In genomic region chr2:156179046-156179795, GRCm38 (mm10) we compare ENCODE assay signal across 8 mouse cellular contexts. TPM values are rescaled to one million over a fixed set of nuclear protein-coding genes. Genes with fewer than 3 reads are reported as not detected.
DNase-seq lines count a peak whose midpoint lies in the region; ATAC-seq lines count a peak whose summit lies in the region.

No protein-coding gene starts in this region.

- H3K4me3 ChIP-seq in hindbrain, embryonic 10.5 days, result peak overlapping the region; percentile 89

- 2% methylated on average over 47 of the region's 47 CpGs for WGBS in hindbrain, embryonic 10.5 days

- H3K36me3 ChIP-seq in hindbrain, embryonic 10.5 days, result peaks cover 51% of the 10 kb centered on the region

- H3K4me1 ChIP-seq in hindbrain, embryonic 10.5 days (replicated peaks), result peaks cover 40% of the 10 kb centered on the region

- H3K9me3 ChIP-seq in hindbrain, embryonic 10.5 days, result no peaks in the 10 kb centered on the region

- ATAC-seq in frontal cortex, adult (ENCODE audit: low TSS enrichment), result peak; percentile 33; the same call in 1 of the 2 replicates

- peak; percentile 33 for DNase-seq in MEL-GATA-1-ER (ENCODE audit: extremely low read depth, low read depth)
- DNase-seq in cerebellum, adult 8-10 months, result peak; percentile 67
- peak; percentile 80 for DNase-seq in hindbrain, embryonic 10.5 days (ENCODE audit: low spot score)
- DNase-seq in layer of hippocampus, postnatal 36 days, result peak; percentile 66 to 73
- peak; percentile 86 for DNase-seq in lung, postnatal 36 days
- peak; percentile 84 for DNase-seq in retina, embryonic 14.5 days (ENCODE audit: low spot score)
- peak; percentile 90 for DNase-seq in thymus, postnatal 4 days

- H3K27me3 ChIP-seq in hindbrain, embryonic 10.5 days (ENCODE audit: insufficient read depth, poor library complexity, severe bottlenecking), result no peaks in the 10 kb centered on the region

- peak overlapping the region; percentile 100 for H3K27ac ChIP-seq in hindbrain, embryonic 10.5 days

RNA-seq across cellular contexts. Expression of gene Rbm39, which starts 0.8 kb away (rescaled TPM):
- polyA plus RNA-seq in hindbrain, embryonic 10.5 days (2016; fragmentation: Nextera tagmentation; extraction: Ambion mirVana), result 485 and 564 TPM in 2 replicates
- total RNA-seq in layer of hippocampus, postnatal 36 days (2021), result 100 to 1,000 TPM; 318 to 371 TPM

RNA-seq across cellular contexts. Expression of gene Phf20, which starts 17.0 kb away (rescaled TPM):
- 68.3 and 73.4 TPM in 2 replicates for polyA plus RNA-seq in hindbrain, embryonic 10.5 days (2016; fragmentation: Nextera tagmentation; extraction: Ambion mirVana)
- 100 to 1,000 TPM in 1 of 2 experiments, 10 to 100 TPM in 1; 94.5 to 101 TPM for total RNA-seq in layer of hippocampus, postnatal 36 days (2021)

RNA-seq across cellular contexts. Expression of gene Nfs1, which starts 35.2 kb away (rescaled TPM):
- 41.6 and 43.5 TPM in 2 replicates for polyA plus RNA-seq in hindbrain, embryonic 10.5 days (2016; fragmentation: Nextera tagmentation; extraction: Ambion mirVana)
- total RNA-seq in layer of hippocampus, postnatal 36 days (2021), result 10 to 100 TPM; 41.5 to 45.7 TPM

RNA-seq across cellular contexts. Expression of gene Romo1, which starts 35.4 kb away (rescaled TPM):
- polyA plus RNA-seq in hindbrain, embryonic 10.5 days (2016; fragmentation: Nextera tagmentation; extraction: Ambion mirVana), result 438 and 481 TPM in 2 replicates
- 100 to 1,000 TPM; 159 to 179 TPM for total RNA-seq in layer of hippocampus, postnatal 36 days (2021)

RNA-seq across cellular contexts. Expression of gene Gm28036, which starts 52.3 kb away (rescaled TPM):
- polyA plus RNA-seq in hindbrain, embryonic 10.5 days (2016; fragmentation: Nextera tagmentation; extraction: Ambion mirVana), result 22.5 and 27.2 TPM in 2 replicates
- 10 to 100 TPM; 23.6 to 23.8 TPM for total RNA-seq in layer of hippocampus, postnatal 36 days (2021)

Comparison
In these comparisons a context has a peak if more than half of its experiments do, and no peak if none do; other contexts are left out.
1. Peak in every context shown above with its lines: DNase-seq, ATAC-seq, H3K4me3 ChIP-seq and H3K27ac ChIP-seq.
2. DNase-seq: peak in every context shown above with its lines; median percentile 90 in thymus, postnatal 4 days; 86 in lung, postnatal 36 days; 84 in retina, embryonic 14.5 days; 80 in hindbrain, embryonic 10.5 days; 70 in layer of hippocampus, postnatal 36 days; 67 in cerebellum, adult 8-10 months; 33 in MEL-GATA-1-ER.